ENCODE assay signal across 29 mouse cellular contexts in the genomic region with DNA sequence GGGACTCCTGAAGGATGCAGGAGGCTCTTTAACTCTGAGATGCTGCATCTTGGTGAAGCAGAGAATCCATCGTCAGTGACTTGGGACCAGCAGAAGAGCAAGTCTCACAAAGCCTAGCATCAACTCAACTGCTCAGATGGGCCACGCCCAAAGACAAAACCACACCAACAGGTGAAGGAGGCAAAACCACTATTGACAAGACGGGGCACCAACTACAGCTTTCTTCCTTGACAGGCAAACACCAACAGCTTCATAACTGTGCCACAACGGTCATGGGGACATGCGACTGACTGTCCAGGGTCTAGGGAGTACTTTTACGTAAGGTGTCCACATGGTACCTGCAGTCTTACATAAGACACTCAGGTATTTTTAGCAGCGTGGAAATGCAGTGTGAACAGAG. TPM values are rescaled to one million over a fixed set of nuclear protein-coding genes. Genes with fewer than 3 reads are reported as not detected.
DNase-seq lines count a peak whose midpoint lies in the region; ATAC-seq and TF ChIP-seq lines count a peak whose summit lies in the region.
"Had no signal": no experiment of that assay in that cellular context is flagged by ENCODE, and none has a peak within 500 bp of the region (broad histone marks: within the 10 kb centered on the region; RNA-seq: fewer than 3 reads in every experiment).

No protein-coding gene starts in this region.

- no peak overlapping the region for H3K9ac ChIP-seq in neural tube, embryonic 15.5 days (replicated peaks)
- H3K9ac ChIP-seq: heart, embryonic 13.5 days; intestine, embryonic 15.5 days; limb, embryonic 15.5 days; liver, embryonic 13.5 days; midbrain, embryonic 12.5 days had no signal

- no peak for TF ChIP-seq CTCF in thymus, adult 2 months (IDR thresholded peaks at IDR 0.05; ENCODE audit: borderline replicate concordance, control insufficient read depth, extremely low read depth, insufficient read depth, low read length, poor library complexity)

- no peaks in the 10 kb centered on the region for H3K27me3 ChIP-seq in thymus, adult 2 months (ENCODE audit: control insufficient read depth, insufficient read depth, low read length)
- peaks cover 9% of the 10 kb centered on the region for H3K27me3 ChIP-seq in neural tube, embryonic 15.5 days (replicated peaks)
- H3K27me3 ChIP-seq: intestine, embryonic 15.5 days had no signal

- no peaks in the 10 kb centered on the region for H3K36me3 ChIP-seq in thymus, adult 2 months (ENCODE audit: control insufficient read depth, insufficient read depth, low read length)
- H3K36me3 ChIP-seq in neural tube, embryonic 15.5 days, result no peaks in the 10 kb centered on the region
- H3K36me3 ChIP-seq: heart, embryonic 13.5 days; intestine, embryonic 15.5 days; limb, embryonic 10.5 days; limb, embryonic 15.5 days; liver, embryonic 13.5 days; midbrain, embryonic 12.5 days had no signal

- peak; percentile 26 for DNase-seq in lung, postnatal 36 days
- no peak for DNase-seq in lung, postnatal 14 days
- DNase-seq in thymus, postnatal 14 days, result peak; percentile 23
- DNase-seq in thymus, adult 2 months, result no peak
- DNase-seq in brain, adult 2 months (ENCODE audit: low read depth, low spot score), result peak; percentile 56
- DNase-seq: adrenal gland, postnatal 25 days; B cell, adult 2 months; cerebellum, adult 2 months; cerebellum, postnatal 14 days; gastrocnemius, adult 2 months; gastrocnemius, postnatal 36 days; heart, adult 2 months; heart, postnatal 10 days; kidney, adult 8-10 months; kidney, postnatal 10 days; layer of hippocampus, adult 9-11 months; liver, embryonic 13.5 days; retina, postnatal 1 day; thymus, postnatal 4 days had no signal

- TF ChIP-seq POLR2A in thymus, adult 2 months (IDR thresholded peaks at IDR 0.05; ENCODE audit: control insufficient read depth, extremely low read depth, insufficient read depth, low read length, poor library complexity), result no peak

- no peaks in the 10 kb centered on the region for H3K9me3 ChIP-seq in neural tube, embryonic 15.5 days (replicated peaks)
- H3K9me3 ChIP-seq: heart, embryonic 13.5 days; intestine, embryonic 15.5 days; limb, embryonic 10.5 days; limb, embryonic 15.5 days; liver, embryonic 13.5 days; midbrain, embryonic 12.5 days had no signal

- no peak overlapping the region for H3K4me2 ChIP-seq in neural tube, embryonic 15.5 days
- H3K4me2 ChIP-seq: heart, embryonic 13.5 days; intestine, embryonic 15.5 days; limb, embryonic 15.5 days; liver, embryonic 13.5 days; midbrain, embryonic 12.5 days had no signal

- H3K27ac ChIP-seq in thymus, adult 2 months (ENCODE audit: control insufficient read depth, insufficient read depth, low read length), result no peak overlapping the region
- H3K27ac ChIP-seq in neural tube, embryonic 15.5 days (replicated peaks), result no peak overlapping the region
- H3K27ac ChIP-seq: gastrocnemius, adult 2 months; heart, adult 2 months; heart, embryonic 13.5 days; intestine, embryonic 15.5 days; limb, embryonic 10.5 days; limb, embryonic 15.5 days; liver, embryonic 13.5 days; midbrain, embryonic 12.5 days had no signal

- ATAC-seq in neural tube, embryonic 15.5 days (ENCODE audit: low FRiP score), result no peak
- ATAC-seq: forebrain, embryonic 16.5 days; hindbrain, embryonic 16.5 days; intestine, embryonic 15.5 days; lung, postnatal 0 days had no signal

- H3K4me3 ChIP-seq in thymus, adult 2 months (ENCODE audit: control insufficient read depth, insufficient read depth, low read length), result no peak overlapping the region
- no peak overlapping the region for H3K4me3 ChIP-seq in neural tube, embryonic 15.5 days (replicated peaks)
- H3K4me3 ChIP-seq: erythroblast, embryonic 14.5 days; gastrocnemius, adult 2 months; heart, adult 2 months; heart, embryonic 13.5 days; intestine, embryonic 15.5 days; limb, embryonic 10.5 days; limb, embryonic 15.5 days; liver, embryonic 13.5 days; midbrain, embryonic 12.5 days had no signal

- 61% methylated on average over 7 of the region's 7 CpGs for WGBS in thymus, adult 2 months
- WGBS in neural tube, embryonic 15.5 days, result 88% methylated on average over 7 of the region's 7 CpGs

- peaks cover 23% of the 10 kb centered on the region for H3K4me1 ChIP-seq in thymus, adult 2 months (replicated peaks; ENCODE audit: control insufficient read depth, insufficient read depth, low read length)
- H3K4me1 ChIP-seq in neural tube, embryonic 15.5 days, result peaks cover 32% of the 10 kb centered on the region

RNA-seq across cellular contexts. Expression of gene Rph3al, which starts 23.6 kb away (rescaled TPM):
- 7.6 TPM in 2 replicates for polyA plus RNA-seq in thymus, adult 2 months (2012; rRNA removed)
- 2.3 and 3.1 TPM in 2 replicates for polyA plus RNA-seq in neural tube, embryonic 15.5 days (2015; fragmentation: Nextera tagmentation; extraction: Ambion mirVana)
- polyA plus RNA-seq: erythroblast, embryonic 14.5 days had no signal

RNA-seq across cellular contexts. Expression of gene 1700016K19Rik, which starts 37.9 kb away (rescaled TPM):
- polyA plus RNA-seq in thymus, adult 2 months (2012; rRNA removed), result 0.38 and 0.74 TPM in 2 replicates
- polyA plus RNA-seq in neural tube, embryonic 15.5 days (2015; fragmentation: Nextera tagmentation; extraction: Ambion mirVana), result 2.9 and 3.3 TPM in 2 replicates
- polyA plus RNA-seq: erythroblast, embryonic 14.5 days; heart, embryonic 13.5 days; liver, embryonic 13.5 days had no signal

Comparison
In these comparisons a context has a peak if more than half of its experiments do, and no peak if none do; other contexts are left out.
1. DNase-seq: peak in lung, postnatal 36 days (single experiment), thymus, postnatal 14 days (single experiment) and brain, adult 2 months (single experiment); none in lung, postnatal 14 days (single experiment) and thymus, adult 2 months (single experiment).